Mouse (Mus musculus) embryo, embryonic 11.5 days (tissue): ENCODE results near the gene Cts6.
"Not testable (repeated sequence)": the region's sequence is repeated elsewhere in the genome, so short reads cannot be mapped to it uniquely, and the experiment has no call there.

Experiments used
- DNase-seq: peaks from one replicate; pipeline ENCODE4 v3.0.0-alpha.2; 2012; ENCODE audit warnings: low read depth, low spot score

Gene Cts6

DNA sequence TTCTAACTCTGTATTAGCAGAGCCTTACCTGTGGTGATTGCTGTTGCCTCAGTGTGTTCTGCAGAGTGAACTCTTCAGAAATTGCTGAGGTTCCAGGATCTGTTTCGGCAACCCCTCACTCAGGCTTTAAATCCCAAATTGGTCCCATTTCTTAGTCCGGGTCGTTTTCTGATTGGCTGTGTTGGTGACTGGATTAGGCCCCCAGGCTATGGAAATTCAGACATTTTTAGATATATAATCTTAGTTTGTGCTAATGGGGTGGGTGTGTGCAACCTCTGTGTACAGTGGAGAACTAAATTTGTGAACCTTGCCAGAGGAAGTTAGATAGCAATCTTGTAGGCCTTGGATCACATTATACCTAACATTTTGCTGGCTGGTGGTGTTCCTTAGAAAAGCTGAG is at the start of gene Cts6:
Gene Cts6, minus strand, starts transcription at position 101 of the 400 bp plus-strand sequence.
- DNase-seq: no peak

DNA sequence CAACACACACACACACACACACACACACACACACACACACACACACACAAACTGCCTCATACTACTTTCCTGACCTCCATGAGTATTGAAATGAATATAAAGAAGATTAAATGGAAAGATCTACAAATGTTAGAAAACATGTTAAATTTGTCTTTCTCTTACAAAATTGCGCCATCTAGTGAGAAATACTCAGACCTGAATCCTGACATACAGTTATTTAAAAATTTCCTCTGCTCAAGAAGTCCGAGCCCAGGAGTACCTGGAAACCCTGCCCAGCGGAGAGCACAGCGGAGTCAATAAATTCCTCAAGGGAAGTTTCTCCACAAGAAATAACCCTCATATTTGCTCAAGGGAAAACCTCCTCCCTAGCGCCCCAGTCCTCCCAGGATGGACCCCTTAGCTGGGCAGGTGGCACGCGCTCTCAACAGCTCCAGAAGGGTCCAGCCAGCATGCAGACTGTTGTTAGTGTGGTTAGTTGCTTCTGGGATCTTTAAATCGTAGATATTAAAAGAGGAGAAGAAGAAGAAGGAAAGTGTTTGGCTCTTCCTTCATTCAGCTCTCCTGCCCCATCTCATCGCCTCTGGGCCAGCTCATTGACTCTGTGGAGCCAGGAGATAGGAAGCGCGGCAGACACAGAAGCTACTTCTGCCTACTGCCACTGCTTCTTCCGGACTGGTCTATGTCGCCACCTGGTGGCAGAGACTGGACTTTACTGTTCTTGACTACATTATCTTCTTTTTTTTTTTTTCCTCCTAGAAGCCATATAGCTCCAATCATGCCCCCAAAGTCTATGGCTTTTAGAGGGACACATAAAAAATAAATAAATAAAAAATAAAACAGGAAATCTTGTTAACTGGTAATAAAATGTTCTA is 38.1 kb upstream of the Cts6 start:
- DNase-seq: peak; percentile 24

DNA sequence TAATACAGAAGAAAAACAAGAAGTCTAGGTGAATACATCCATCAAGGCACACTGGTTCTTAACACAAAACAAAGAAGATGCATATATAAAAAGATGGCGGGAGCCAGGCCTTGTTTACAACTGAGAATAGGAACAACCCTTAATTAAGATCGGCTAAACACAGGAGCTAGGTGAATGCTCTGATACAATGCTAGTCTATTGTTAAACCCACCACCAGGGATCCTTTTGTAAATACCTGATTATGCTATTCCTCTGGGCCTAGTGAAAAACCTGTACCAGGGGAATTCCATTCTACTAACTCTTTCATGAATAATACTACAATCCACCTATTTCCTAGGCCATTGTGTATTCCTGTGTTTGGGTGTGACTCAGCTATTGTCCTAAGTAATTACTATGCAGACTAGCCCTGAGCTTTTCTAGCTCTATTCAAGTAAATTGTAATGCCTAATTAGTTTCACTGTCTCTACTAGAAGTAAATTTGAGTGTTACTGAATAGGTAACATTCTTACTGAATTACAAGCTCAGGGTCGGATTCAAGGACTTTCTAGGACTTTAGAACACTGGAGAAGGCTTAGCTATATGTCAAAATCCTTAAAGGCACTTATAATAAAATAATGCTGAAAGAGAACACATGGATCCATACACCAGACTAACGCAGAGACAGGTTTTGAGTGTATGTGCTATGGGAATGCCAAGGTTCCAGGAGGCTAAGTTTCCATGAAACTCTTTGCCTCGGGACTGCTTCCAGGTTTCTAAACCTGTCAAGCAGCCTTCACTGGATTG is 17.9 kb downstream of the Cts6 start:
- DNase-seq: not testable (repeated sequence)

DNA sequence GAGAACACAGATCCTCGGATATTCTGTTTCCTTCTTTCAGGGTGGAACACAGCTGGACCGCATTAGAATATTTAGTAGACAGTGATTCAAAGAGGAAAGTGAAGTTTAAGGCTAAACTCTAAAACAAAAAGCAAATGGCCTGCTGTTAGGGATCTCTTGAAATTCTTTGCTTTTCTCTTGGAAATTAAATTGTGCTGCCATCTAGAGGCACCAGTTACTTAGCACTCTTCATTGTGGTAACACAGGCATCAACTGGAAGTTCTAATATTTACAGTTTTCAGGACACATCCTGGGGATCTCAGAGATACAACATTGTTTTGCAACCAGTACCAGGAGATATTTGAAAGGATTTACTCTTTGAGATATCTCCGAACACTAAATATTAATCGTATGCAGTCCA is 38.6 kb downstream of the Cts6 start:
- no peak for DNase-seq

DNA sequence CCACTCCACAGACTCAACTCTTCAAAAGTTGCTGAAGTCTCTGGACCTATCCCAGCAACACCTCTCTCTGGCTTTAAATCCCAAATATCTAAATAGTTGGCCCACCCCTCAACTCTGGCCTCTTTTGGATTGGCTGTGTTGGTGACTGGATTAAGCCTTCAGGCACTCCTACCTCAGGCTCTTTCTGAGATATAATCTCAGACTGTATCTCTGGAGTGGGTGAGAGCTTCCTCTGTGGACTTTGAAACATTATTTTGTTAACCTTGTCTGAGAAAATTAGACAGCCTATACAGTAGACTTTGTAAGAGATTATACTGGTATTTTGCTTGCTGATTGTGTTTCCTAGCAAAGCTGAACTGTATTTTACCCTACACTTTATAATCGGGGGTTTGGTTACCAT is 39.1 kb downstream of the Cts6 start, which contains the start of gene Ctsr:
Gene Ctsr, minus strand, starts transcription at position 101 of the 400 bp plus-strand sequence.
- no peak for DNase-seq
